Mouse (Mus musculus): ENCODE measurements around the gene AL607142.1. TPM values are rescaled to one million over a fixed set of nuclear protein-coding genes. Genes with fewer than 3 reads are reported as not detected.

Gene AL607142.1
- polyA plus RNA-seq, 1 experiment: not detected

GRCm38 (mm10) chr4:120116312-120116711 is 51.5 kb downstream of the AL607142.1 start:
- H3K27ac ChIP-seq (ENCODE audit: insufficient read depth, low read depth, low read length): peak overlapping the region; percentile 9; the same call in 1 of the 2 replicates
- H3K4me3 ChIP-seq (ENCODE audit: insufficient read depth, low read length): no peak overlapping the region
- no peak for TF ChIP-seq CTCF (IDR thresholded peaks at IDR 0.05; ENCODE audit: low read depth, low read length)
- TF ChIP-seq POLR2A (IDR thresholded peaks at IDR 0.05; ENCODE audit: borderline replicate concordance, low read depth, low read length): no peak
- peaks cover 17% of the 10 kb centered on the region for H3K4me1 ChIP-seq (ENCODE audit: control insufficient read depth, insufficient read depth, low read length)

- no peak overlapping the region for H3K4me3 ChIP-seq (ENCODE audit: insufficient read depth, low read length)
- no peak overlapping the region for H3K27ac ChIP-seq (ENCODE audit: insufficient read depth, low read depth, low read length)
- TF ChIP-seq POLR2A (IDR thresholded peaks at IDR 0.05; ENCODE audit: borderline replicate concordance, low read depth, low read length) (no peak), CTCF (IDR thresholded peaks at IDR 0.05; ENCODE audit: low read depth, low read length) (peak; percentile 84)
- H3K4me1 ChIP-seq (ENCODE audit: control insufficient read depth, insufficient read depth, low read length): peaks cover 17% of the 10 kb centered on the region
Observed at GRCm38 (mm10) chr4:120120276-120120675, 55.5 kb downstream of the AL607142.1 start.

GRCm38 (mm10) chr4:120124656-120125055 is 59.9 kb downstream of the AL607142.1 start:
- Histone ChIP-seq H3K4me3 (ENCODE audit: insufficient read depth, low read length) (no peak overlapping the region), H3K27ac (ENCODE audit: insufficient read depth, low read depth, low read length) (no peak overlapping the region), H3K4me1 (ENCODE audit: control insufficient read depth, insufficient read depth, low read length) (no peaks in the 10 kb centered on the region)
- TF ChIP-seq POLR2A (IDR thresholded peaks at IDR 0.05; ENCODE audit: borderline replicate concordance, low read depth, low read length): no peak

GRCm38 (mm10) chr4:120126047-120126446 is 61.3 kb downstream of the AL607142.1 start:
- H3K4me3 ChIP-seq (ENCODE audit: insufficient read depth, low read length): no peak overlapping the region
- H3K4me1 ChIP-seq (ENCODE audit: control insufficient read depth, insufficient read depth, low read length): no peaks in the 10 kb centered on the region
- TF ChIP-seq POLR2A (IDR thresholded peaks at IDR 0.05; ENCODE audit: borderline replicate concordance, low read depth, low read length) (no peak), CTCF (IDR thresholded peaks at IDR 0.05; ENCODE audit: low read depth, low read length) (no peak)
- H3K27ac ChIP-seq (ENCODE audit: insufficient read depth, low read depth, low read length): no peak overlapping the region

- TF ChIP-seq POLR2A (IDR thresholded peaks at IDR 0.05; ENCODE audit: borderline replicate concordance, low read depth, low read length): no peak
- TF ChIP-seq CTCF (IDR thresholded peaks at IDR 0.05; ENCODE audit: low read depth, low read length): no peak
- Histone ChIP-seq H3K4me1 (ENCODE audit: control insufficient read depth, insufficient read depth, low read length) (no peaks in the 10 kb centered on the region), H3K4me3 (ENCODE audit: insufficient read depth, low read length) (no peak overlapping the region), H3K27ac (ENCODE audit: insufficient read depth, low read depth, low read length) (no peak overlapping the region)
Observed at GRCm38 (mm10) chr4:120127333-120127732, 62.5 kb downstream of the AL607142.1 start.

GRCm38 (mm10) chr4:120128033-120128432 is 63.2 kb downstream of the AL607142.1 start:
- H3K4me1 ChIP-seq (ENCODE audit: control insufficient read depth, insufficient read depth, low read length): no peaks in the 10 kb centered on the region
- H3K27ac ChIP-seq (ENCODE audit: insufficient read depth, low read depth, low read length): no peak overlapping the region
- no peak overlapping the region for H3K4me3 ChIP-seq (ENCODE audit: insufficient read depth, low read length)
- TF ChIP-seq CTCF (IDR thresholded peaks at IDR 0.05; ENCODE audit: low read depth, low read length) (no peak), POLR2A (IDR thresholded peaks at IDR 0.05; ENCODE audit: borderline replicate concordance, low read depth, low read length) (no peak)

- no peak for TF ChIP-seq POLR2A (IDR thresholded peaks at IDR 0.05; ENCODE audit: borderline replicate concordance, low read depth, low read length)
- peak; percentile 29; the same call in 1 of the 2 replicates for TF ChIP-seq CTCF (IDR thresholded peaks at IDR 0.05; ENCODE audit: low read depth, low read length)
- Histone ChIP-seq H3K4me3 (ENCODE audit: insufficient read depth, low read length) (no peak overlapping the region), H3K4me1 (ENCODE audit: control insufficient read depth, insufficient read depth, low read length) (no peaks in the 10 kb centered on the region), H3K27ac (ENCODE audit: insufficient read depth, low read depth, low read length) (no peak overlapping the region)
Observed at GRCm38 (mm10) chr4:120129233-120129885, 64.6 kb downstream of the AL607142.1 start.

- H3K4me1 ChIP-seq (ENCODE audit: control insufficient read depth, insufficient read depth, low read length): no peaks in the 10 kb centered on the region
- H3K4me3 ChIP-seq (ENCODE audit: insufficient read depth, low read length): no peak overlapping the region
- TF ChIP-seq CTCF (IDR thresholded peaks at IDR 0.05; ENCODE audit: low read depth, low read length) (no peak), POLR2A (IDR thresholded peaks at IDR 0.05; ENCODE audit: borderline replicate concordance, low read depth, low read length) (no peak)
- H3K27ac ChIP-seq (ENCODE audit: insufficient read depth, low read depth, low read length): no peak overlapping the region
Observed at GRCm38 (mm10) chr4:120130926-120131325, 66.1 kb downstream of the AL607142.1 start.

GRCm38 (mm10) chr4:120131441-120132220 is 66.8 kb downstream of the AL607142.1 start:
- H3K4me1 ChIP-seq (ENCODE audit: control insufficient read depth, insufficient read depth, low read length): no peaks in the 10 kb centered on the region
- no peak overlapping the region for H3K4me3 ChIP-seq (ENCODE audit: insufficient read depth, low read length)
- H3K27ac ChIP-seq (ENCODE audit: insufficient read depth, low read depth, low read length): no peak overlapping the region
- TF ChIP-seq CTCF (IDR thresholded peaks at IDR 0.05; ENCODE audit: low read depth, low read length) (no peak), POLR2A (IDR thresholded peaks at IDR 0.05; ENCODE audit: borderline replicate concordance, low read depth, low read length) (no peak)

- Histone ChIP-seq H3K4me1 (ENCODE audit: control insufficient read depth, insufficient read depth, low read length) (no peaks in the 10 kb centered on the region), H3K4me3 (ENCODE audit: insufficient read depth, low read length) (no peak overlapping the region), H3K27ac (ENCODE audit: insufficient read depth, low read depth, low read length) (no peak overlapping the region)
- TF ChIP-seq POLR2A (IDR thresholded peaks at IDR 0.05; ENCODE audit: borderline replicate concordance, low read depth, low read length): no peak
Observed at GRCm38 (mm10) chr4:120134223-120134622, 69.4 kb downstream of the AL607142.1 start.

Data from bone marrow macrophage, adult 2 months (primary cell).